Mouse (Mus musculus) granulocyte monocyte progenitor cell, adult 5-6 weeks (primary cell): Measurements from ENCODE around the gene Gps2. TPM values are rescaled to one million over a fixed set of nuclear protein-coding genes. Genes with fewer than 3 reads are reported as not detected.

Experiments used
- ATAC-seq: replicated peaks from 2 replicates; pipeline ENCODE4 v1.8.0; 2016; ENCODE audit warnings: mild to moderate bottlenecking, moderate TSS enrichment, inconsistent platforms; ENCODE audit not compliant: poor library complexity, severe bottlenecking
- total RNA-seq, 2 experiments: library from RNA; stranded (forward) in 1 of 2; stranded (reverse) in 1 of 2; fragments of 200-712, 200-1000 nt in 1 of 2; fragments of >200 nt in 1 of 2; fragmentation: Nextera tagmentation in 1 of 2; gene quantifications; 2 replicates each; pipeline ENCODE4 v1.2.3; 2014 to 2017

Gps2 gene
- total RNA-seq (2014; fragmentation: Nextera tagmentation): 71.5 and 99.8 TPM in 2 replicates
- total RNA-seq (2017): 47.1 and 58.2 TPM in 2 replicates

DNA sequence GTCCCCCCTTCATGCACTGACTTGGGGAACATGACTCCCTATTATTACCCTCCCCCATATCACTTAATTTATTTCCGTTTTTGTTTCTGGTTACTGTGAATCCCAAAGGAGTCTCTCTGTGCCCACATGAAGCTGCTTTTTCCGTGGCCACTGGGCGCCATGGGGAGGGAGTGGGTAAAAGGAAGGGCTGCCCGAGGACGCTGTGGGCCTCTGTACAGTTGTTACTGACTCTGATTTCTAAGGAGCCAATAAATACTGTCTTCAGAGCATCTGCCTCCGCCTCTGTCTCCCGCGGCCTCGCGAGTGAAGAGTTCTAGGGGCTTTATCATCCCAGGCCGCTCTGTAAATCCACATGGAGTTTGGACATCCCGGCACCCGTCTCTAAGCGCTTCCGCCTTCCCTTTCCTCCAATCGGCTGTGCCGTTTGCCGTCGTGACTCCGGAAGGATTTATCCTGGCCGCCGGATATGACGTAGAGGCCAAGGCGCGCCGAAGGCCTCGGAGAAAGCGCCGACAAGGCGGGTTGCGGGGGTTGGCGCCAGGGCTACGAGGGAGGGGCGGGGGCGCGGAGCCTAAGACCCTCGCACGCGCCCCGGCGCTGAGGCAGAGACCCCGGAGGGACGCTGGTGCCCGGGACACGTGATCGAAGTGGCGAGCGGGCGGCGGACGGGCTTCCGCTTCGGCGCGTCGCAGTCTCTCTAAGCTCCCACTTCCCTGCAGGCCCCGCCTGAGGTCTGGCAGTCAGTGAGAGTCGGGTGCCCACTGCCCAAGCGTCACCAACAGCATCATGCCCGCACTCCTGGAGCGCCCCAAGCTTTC is at the start of gene Gps2:
Gps2 (plus strand) TSS at position 335 of the 818 bp plus-strand sequence.
- peak; percentile 67 for ATAC-seq

DNA sequence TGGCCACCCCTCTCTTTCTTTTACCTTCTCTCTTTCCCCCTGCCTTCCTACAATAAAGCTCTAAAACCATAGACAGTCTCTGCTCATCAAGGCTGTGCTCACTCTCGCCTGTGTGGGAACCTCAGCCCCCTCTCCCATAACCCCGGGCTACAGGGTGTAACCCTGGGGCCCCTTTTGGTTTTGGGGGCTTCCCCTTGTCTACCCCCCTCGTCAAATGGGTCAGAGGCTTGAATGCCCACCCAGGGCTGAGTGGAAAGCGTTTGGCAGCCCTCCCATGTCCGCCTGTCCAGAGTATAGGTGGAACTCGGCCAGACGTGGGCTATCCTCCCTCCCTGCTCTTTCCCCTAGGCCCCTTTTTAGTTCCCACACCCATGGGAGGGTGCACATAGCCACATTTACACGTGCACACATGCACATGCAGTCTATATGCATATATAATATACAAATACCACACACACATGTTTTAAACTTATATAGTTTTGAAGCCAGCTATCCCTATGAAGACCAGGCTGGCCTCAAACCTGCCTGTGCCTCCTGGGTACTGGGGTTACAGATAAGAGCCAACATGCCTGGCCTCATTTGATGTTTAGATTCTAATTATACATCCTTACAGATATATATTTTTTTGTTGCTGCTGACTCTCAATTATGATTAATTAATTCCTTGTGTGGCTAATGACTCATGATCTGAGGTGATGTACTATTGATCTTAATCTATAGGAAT is 49.4 kb upstream of the Gps2 start:
- ATAC-seq: no peak

- ATAC-seq: no peak
These were observed 48.1 kb upstream of the Gps2 start for GRCm38 (mm10) chr11:69865561-69865960.

GRCm38 (mm10) chr11:69867335-69867734 is 46.4 kb upstream of the Gps2 start:
- ATAC-seq: no peak

GRCm38 (mm10) chr11:69870289-69871069 is 43.2 kb upstream of the Gps2 start:
- no peak for ATAC-seq

DNA sequence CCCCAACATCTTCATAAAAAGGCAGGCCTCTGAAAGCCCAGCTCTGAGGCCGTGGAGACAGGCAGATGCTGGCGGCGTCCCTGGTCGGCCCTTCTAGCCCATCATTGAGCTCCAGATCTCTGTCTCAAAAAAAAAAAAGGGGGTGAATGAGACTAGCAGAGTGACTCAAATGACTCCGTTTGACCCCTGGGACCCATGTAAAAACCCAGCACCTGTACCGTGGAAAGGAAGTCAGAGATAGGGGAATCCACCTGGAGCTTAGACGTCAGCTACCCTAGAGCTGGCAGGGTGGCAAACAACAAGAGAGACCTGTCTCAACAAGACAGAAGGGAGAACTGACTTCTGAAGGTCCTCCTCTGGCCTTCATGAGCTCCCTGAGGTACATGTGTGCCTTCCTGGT is 41.9 kb upstream of the Gps2 start:
- no peak for ATAC-seq

DNA sequence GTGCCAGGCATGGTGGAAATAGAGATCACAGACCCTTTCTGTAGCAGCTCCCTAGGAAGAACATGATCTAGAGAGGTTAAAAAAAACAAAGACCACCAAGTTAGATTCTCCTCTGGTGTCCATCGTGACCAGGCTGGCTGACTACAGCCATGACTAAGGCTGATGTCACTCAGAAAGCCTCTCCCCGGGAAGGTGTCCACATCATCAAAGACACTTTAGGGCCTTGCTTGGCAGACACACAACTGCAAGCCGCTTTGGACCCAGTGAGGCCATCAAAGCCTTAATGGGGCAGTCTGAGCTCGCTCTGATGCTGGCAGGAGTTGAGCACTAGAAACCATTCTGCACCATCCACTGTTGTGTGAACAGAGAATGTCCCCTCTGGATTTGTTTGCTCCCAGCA is 41.2 kb upstream of the Gps2 start:
- ATAC-seq: no peak

DNA sequence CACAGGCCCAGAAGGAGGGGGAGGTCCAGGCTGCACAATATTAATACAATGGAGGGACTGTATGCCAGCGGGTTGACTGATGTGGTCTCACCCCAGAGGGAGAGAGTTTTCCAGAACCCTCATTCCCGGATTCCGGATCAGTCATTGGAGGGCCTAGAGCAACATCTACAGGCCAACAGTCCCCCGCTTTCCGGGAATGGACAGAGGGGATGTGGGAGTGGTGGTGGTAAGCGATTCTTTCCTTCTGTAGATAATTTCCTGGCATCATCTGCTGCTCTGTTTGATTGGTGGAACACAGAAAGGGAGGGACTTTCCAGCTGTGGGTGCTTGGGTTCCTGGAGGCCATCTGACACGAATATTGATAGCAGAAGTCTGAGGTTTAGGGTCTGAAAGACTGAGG is 37.5 kb upstream of the Gps2 start:
- no peak for ATAC-seq

DNA sequence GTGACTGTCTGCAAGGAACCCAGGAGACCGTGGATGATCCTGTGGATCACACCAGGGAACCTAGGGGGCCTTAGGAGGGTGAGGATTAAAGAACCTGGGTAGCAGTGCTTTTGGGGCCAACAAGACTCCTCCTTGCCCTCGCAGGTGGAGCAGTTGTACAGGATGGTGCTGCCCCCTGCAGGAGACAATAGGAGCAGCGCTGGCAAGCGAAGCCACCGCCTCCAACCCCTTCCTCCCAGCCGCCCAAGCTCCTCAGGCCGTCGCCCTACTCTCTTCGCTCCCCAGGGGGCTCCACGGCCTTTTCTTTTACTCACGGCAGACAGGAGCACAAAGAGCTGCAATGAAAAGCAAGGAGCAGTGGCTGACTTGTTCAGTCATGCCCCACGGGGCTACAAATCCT is 36.8 kb upstream of the Gps2 start:
- ATAC-seq: peak; percentile 74

GRCm38 (mm10) chr11:69877878-69878277 is 35.8 kb upstream of the Gps2 start, which contains the start of gene Tmem95:
TSS of gene Tmem95 (minus strand) at chr11:69878018.
- no peak for ATAC-seq

DNA sequence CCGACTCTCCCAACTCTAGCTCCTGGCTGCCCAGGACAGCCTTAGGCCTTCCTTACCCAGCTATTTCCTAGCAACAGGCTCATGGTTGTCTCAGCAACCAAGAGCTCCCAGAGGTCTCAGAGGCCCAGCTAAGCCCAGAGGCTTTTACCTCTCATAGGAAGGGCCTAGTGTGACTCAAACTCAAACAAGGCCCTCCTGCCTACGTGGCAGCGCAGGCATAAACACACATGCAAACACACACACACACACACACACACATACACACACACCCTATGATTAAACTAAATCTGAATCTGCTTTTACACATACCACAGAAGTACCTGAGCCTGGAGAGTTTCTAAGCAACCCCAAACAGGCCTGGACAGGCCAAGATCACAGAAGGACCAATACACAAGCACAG is 35.3 kb upstream of the Gps2 start:
- ATAC-seq: no peak

DNA sequence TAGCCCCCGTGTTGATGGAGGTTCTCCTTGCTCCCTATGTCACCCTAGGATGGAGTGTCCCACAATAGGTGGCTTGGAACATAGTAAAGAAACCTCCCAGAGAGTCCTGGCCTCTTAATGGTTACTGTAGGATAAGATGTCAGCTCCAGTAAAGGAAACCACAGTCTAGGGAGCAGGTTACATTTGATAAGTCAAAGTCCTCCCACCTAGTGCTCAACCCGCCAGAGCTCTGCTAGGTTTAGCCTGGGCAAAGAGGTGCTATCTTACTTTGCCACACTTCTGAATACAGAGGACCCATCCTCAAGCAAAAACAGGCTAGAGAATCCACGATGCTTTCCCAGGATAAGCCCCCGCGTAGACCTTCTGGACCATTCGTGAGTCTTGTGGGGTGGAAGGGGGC is 34.7 kb upstream of the Gps2 start:
- no peak for ATAC-seq

GRCm38 (mm10) chr11:69879711-69880110 is 34.0 kb upstream of the Gps2 start:
- no peak for ATAC-seq

GRCm38 (mm10) chr11:69880506-69880852 is 33.2 kb upstream of the Gps2 start:
- peak; percentile 17; the same call in 1 of the 2 replicates for ATAC-seq

- ATAC-seq: peak; percentile 68
These were observed 32.7 kb upstream of the Gps2 start, which contains the start of gene Kctd11 for GRCm38 (mm10) chr11:69880853-69881603. TSS of gene Kctd11 (minus strand) at chr11:69881406.

GRCm38 (mm10) chr11:69881787-69882670 is 31.7 kb upstream of the Gps2 start:
- ATAC-seq: no peak

- no peak for ATAC-seq
These were observed 30.6 kb upstream of the Gps2 start for GRCm38 (mm10) chr11:69883066-69883465.

DNA sequence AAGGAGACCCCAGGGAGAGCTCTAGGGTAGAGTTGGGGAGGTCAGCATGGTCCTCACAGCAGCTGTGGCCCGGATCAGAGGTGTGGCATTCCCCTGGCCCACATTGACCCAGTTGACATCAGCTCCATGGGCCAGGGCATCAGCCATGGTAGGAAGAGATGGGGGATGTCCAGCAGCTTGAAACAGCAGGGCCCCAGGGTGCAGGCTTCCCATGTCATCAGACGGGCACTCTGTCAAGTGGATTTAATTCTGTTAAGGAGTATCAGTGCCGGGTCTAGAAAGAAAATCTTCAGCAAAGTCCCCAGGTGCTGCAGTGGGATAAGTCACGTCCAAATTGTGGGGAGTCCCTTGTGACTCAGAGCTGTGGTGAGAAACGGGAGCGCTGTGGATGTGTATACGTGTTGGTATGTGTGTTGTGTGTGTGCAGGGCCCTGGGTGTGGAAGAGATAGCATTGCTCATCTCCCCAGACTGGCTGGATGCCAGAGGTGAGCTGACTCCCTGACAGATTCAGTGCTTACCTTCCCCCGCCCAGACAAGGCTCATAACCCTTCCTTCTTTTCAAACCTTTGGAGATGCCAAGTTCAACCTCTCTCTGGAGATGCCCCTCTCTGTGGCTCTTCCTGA is 30.0 kb upstream of the Gps2 start:
- ATAC-seq: no peak

DNA sequence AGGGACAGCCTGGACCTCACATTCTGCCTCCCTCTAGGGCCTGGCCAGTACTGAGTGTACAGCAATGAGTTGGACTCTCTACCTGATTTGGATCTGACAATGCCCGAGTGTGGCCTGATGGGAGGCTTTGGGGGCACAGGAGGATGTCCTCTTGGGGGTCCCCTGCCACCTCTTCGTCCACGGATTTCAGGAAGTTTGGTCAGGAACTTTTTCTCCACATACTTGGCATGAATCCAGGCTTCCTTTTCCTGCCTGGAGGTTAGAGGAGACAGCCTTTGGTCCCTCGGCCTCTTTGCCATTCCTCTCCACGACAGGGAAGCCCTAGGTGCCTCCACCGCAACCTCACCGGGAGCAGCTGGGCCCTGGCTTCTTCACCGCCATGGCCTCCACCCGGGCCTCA is 29.4 kb upstream of the Gps2 start:
- no peak for ATAC-seq
